Mouse (Mus musculus) stomach, embryonic 16.5 days (tissue): ENCODE measurements around the gene Ankdd1b. TPM values are rescaled to one million over a fixed set of nuclear protein-coding genes. Genes with fewer than 3 reads are reported as not detected.

Experiments
- ATAC-seq: fragments of 200-750 bp; cut with Nextera tagmentation; 2 replicates; pipeline ENCODE4 v1.8.0; 2017; ENCODE audit warnings: moderate number of reproducible peaks, moderate TSS enrichment; ENCODE audit not compliant: insufficient read depth, low FRiP score
- H3K27ac ChIP-seq: fragments of 300-500 bp; sonication (generic); 2 replicates; pipeline ENCODE4 v1.5.1; 2014; ENCODE audit warnings: low read length
- H3K27me3 ChIP-seq: fragments of 300-500 bp; sonication (generic); 2 replicates; pipeline ENCODE4 v1.6.1; 2014; ENCODE audit warnings: low read length, control low read depth, mixed read lengths; ENCODE audit not compliant: control insufficient read depth, insufficient read depth
- H3K36me3 ChIP-seq: fragments of 300-500 bp; sonication (generic); 2 replicates; pipeline ENCODE4 v1.6.1; 2014; ENCODE audit warnings: low read length; ENCODE audit not compliant: control insufficient read depth, insufficient read depth
- H3K4me1 ChIP-seq: fragments of 300-500 bp; sonication (generic); 2 replicates; pipeline ENCODE4 v1.6.1; 2014; ENCODE audit warnings: low read length, control low read depth, mixed read lengths; ENCODE audit not compliant: control insufficient read depth, insufficient read depth
- H3K4me2 ChIP-seq: fragments of 300-500 bp; sonication (generic); 2 replicates; pipeline ENCODE4 v1.6.1; 2014; ENCODE audit warnings: low read depth, low read length, mixed read lengths
- H3K4me3 ChIP-seq: fragments of 300-500 bp; sonication (generic); replicated peaks from 2 replicates; pipeline ENCODE4 v1.5.1; 2014; ENCODE audit warnings: mild to moderate bottlenecking, low read length
- H3K9ac ChIP-seq: fragments of 300-500 bp; sonication (generic); 2 replicates; pipeline ENCODE4 v1.6.1; 2014; ENCODE audit warnings: low read length
- H3K9me3 ChIP-seq: fragments of 300-500 bp; sonication (generic); replicated peaks from 2 replicates; pipeline ENCODE4 v1.6.1; 2016; ENCODE audit warnings: low read length, control low read depth; ENCODE audit not compliant: control insufficient read depth
- WGBS: fragments of 180-500 bp; shearing (Covaris S2); extraction: QIAGEN DNeasy Blood & Tissue Kit; methylation state at CpG from one replicate; pipeline ENCODE4 v1.1.7; 2014; 5-methylcytosine and 5-hydroxymethylcytosine counted together
- polyA plus RNA-seq: library from polyadenylated mRNA; unstranded; fragments of >200 nt; fragmentation: Nextera tagmentation; extraction: Ambion mirVana; gene quantifications from 2 replicates; pipeline ENCODE4 v1.2.1, GENCODE M21; 2015

Ankdd1b gene
- polyA plus RNA-seq, 1 experiment from 2014 or later, result 1.9 TPM

DNA sequence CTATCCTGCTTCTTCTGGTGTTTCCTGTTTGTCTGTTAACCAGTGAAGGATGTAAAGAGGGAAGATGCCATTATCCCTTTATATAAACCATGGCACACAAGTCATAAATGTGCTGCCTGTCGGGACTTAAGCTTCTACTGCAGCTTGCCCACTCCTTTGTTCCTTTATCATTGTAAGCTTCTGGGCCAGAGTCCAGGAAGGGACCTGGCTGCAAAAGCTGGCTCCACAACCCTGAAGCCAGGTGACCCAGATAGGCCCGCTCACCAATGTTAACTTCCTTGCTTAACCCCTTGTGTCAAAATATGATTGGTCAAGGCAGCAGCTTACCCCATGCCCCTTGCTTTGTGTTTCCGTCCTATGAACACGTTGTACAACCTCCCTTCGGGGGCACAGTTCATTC lies 42.5 kb downstream of the Ankdd1b start:
- ATAC-seq, result no peak
- Histone ChIP-seq H3K36me3 (no peaks in the 10 kb centered on the region), H3K27me3 (no peaks in the 10 kb centered on the region), H3K4me2 (no peak overlapping the region), H3K9ac (no peak overlapping the region), H3K27ac (no peak overlapping the region), H3K4me3 (no peak overlapping the region), H3K4me1 (peaks cover 17% of the 10 kb centered on the region), H3K9me3 (no peaks in the 10 kb centered on the region)
- WGBS, result 69% methylated on average over 5 of the region's 5 CpGs

DNA sequence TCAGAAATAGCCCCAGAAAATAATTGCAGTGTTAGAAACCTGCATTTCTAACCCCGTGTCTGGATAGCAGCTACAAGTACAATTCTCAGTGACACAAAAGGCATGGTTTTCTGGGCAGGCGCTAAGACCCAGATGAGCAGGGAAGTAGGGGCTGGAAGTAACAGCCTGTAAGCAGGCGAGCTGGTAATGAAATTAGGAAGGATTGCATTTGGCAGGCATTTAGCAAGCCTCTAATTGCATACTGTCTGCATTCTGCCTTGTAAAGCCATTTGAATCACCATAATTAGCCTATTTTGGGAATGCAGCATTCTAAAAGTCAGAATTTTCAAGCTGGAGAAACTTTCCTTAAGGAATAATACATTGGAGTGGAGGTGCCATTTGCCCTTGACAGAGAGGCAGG lies 45.0 kb downstream of the Ankdd1b start:
- Histone ChIP-seq H3K4me1 (no peaks in the 10 kb centered on the region), H3K9ac (no peak overlapping the region), H3K4me2 (no peak overlapping the region), H3K36me3 (no peaks in the 10 kb centered on the region), H3K4me3 (no peak overlapping the region), H3K9me3 (no peaks in the 10 kb centered on the region), H3K27ac (no peak overlapping the region), H3K27me3 (no peaks in the 10 kb centered on the region)
- 66% methylated on average over 3 of the region's 3 CpGs for WGBS
- ATAC-seq, result no peak

DNA sequence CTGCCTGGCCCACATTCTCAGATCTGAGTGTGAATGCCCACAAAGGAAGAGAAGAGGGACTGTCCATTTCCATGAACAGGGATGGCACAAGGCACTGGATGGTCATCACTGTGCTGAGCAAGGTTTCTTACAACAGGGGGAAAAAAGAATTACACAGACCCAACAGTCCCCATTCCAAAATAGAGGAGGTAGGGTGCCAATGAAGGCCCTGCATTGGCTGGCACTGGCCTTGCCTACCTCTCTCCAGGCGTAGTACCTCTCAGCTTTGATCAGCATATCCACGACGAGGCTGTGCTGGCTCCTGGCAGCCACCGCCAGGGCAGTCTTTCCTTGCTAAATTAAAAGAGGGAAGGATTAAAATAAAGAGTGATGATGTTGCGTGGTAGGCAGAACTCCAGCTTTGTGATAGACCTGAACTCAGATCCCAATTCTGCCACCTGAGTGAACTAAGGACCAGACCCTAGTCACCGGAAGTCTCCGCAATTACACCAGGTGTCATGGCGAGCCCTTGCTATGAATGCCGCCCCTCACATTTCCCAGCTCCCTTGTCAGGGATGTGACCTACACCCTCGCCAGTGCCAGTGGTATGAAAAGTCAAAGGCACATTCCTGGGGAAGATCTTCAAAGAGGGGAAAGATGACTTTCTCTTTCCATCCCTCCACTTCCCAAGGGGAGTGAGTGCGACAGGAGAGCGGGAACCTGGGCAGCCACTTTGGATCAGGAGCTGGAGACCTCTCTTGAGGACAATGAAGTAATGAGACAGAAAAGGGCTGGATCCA lies 46.3 kb downstream of the Ankdd1b start:
- 89% methylated on average over 12 of the region's 12 CpGs for WGBS
- Histone ChIP-seq H3K9me3 (no peaks in the 10 kb centered on the region), H3K36me3 (no peaks in the 10 kb centered on the region), H3K27me3 (no peaks in the 10 kb centered on the region), H3K4me1 (no peaks in the 10 kb centered on the region), H3K27ac (no peak overlapping the region), H3K9ac (no peak overlapping the region), H3K4me2 (no peak overlapping the region), H3K4me3 (no peak overlapping the region)
- no peak for ATAC-seq

DNA sequence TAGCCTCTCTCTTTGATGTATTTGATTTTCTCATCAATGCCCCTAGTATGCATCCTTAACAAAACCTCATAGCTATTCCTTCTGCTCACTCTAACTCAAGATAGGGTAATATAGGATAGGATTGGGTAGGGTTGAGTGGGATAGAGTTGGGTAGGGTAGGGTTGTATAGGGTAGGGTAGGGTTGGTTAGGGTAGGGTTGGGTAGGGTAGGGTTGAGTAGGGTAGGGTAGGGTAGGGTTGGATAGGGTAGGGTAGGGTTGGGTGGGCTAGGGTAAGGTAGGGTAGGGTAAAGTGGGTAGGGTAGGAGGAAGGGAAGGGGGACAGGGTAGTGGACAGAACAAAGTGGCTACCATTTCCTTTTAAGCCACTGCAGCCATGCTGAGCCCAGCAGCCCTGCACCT lies 49.8 kb downstream of the Ankdd1b start:
- Histone ChIP-seq H3K27me3 (no peaks in the 10 kb centered on the region), H3K27ac (no peak overlapping the region), H3K9me3 (no peaks in the 10 kb centered on the region), H3K4me1 (no peaks in the 10 kb centered on the region), H3K4me2 (no peak overlapping the region), H3K36me3 (0 out of 2 replicates have a peak, but pooled peaks cover 2% of the 10 kb centered on the region), H3K4me3 (no peak overlapping the region), H3K9ac (no peak overlapping the region)
- ATAC-seq, result no peak

DNA sequence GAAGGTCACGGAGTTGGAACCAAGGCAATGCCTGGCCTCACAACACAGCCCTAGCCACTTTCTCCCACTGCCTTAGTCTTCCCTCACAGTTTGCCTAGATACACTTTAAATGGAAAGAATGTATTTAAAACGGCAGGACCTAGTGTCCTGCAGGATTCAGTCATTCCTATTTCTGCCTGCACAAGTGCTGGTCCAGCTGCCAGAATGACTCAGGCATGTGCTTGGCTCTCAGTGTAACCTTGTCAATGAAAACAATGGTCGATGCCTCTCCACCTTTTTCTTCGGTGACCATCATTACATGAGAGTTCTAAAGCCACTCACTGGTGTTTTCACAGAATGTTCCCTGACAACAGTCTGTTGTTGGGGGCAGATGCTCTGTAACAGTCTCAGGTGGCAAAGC lies 52.5 kb downstream of the Ankdd1b start:
- Histone ChIP-seq H3K9ac (no peak overlapping the region), H3K4me3 (no peak overlapping the region), H3K4me2 (no peak overlapping the region), H3K27me3 (no peaks in the 10 kb centered on the region), H3K27ac (no peak overlapping the region), H3K4me1 (no peaks in the 10 kb centered on the region), H3K9me3 (no peaks in the 10 kb centered on the region), H3K36me3 (peaks cover 7% of the 10 kb centered on the region)
- no peak for ATAC-seq
- WGBS, result 87% methylated on average over 4 of the region's 4 CpGs

- ATAC-seq, result no peak
- Histone ChIP-seq H3K4me1 (no peaks in the 10 kb centered on the region), H3K27ac (no peak overlapping the region), H3K36me3 (peaks cover 7% of the 10 kb centered on the region), H3K9me3 (no peaks in the 10 kb centered on the region), H3K27me3 (no peaks in the 10 kb centered on the region), H3K4me3 (no peak overlapping the region), H3K9ac (no peak overlapping the region), H3K4me2 (no peak overlapping the region)
- 65% methylated on average over 5 of the region's 5 CpGs for WGBS
These were observed 53.7 kb downstream of the Ankdd1b start for GRCm38 (mm10) chr13:96417261-96417813.

- WGBS, result 91% methylated on average over 8 of the region's 8 CpGs
- Histone ChIP-seq H3K27ac (no peak overlapping the region), H3K4me3 (no peak overlapping the region), H3K9ac (no peak overlapping the region), H3K36me3 (peaks cover 7% of the 10 kb centered on the region), H3K27me3 (no peaks in the 10 kb centered on the region), H3K4me2 (no peak overlapping the region), H3K4me1 (no peaks in the 10 kb centered on the region), H3K9me3 (no peaks in the 10 kb centered on the region)
- no peak for ATAC-seq
These were observed 54.6 kb downstream of the Ankdd1b start for GRCm38 (mm10) chr13:96416380-96416779.

DNA sequence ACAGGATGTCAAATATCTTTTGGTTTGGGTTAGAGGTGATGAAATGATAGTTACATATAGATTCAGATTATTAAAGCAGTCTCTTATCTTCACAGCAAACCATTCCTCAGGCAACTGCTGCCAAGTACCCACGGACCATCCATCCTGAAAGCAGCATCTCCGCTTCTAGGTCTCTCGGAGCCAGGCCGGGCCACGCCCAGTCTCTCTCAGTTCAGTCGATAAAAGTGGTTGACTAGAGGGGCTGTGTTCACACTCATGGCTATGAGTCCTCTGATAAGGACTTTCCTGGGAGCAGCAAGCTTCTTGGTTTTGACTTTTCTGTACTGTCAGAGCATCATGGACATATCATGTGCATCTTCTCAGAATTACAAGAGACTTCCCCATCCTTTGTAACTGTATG lies 56.6 kb downstream of the Ankdd1b start:
- Histone ChIP-seq H3K4me2 (no peak overlapping the region), H3K4me3 (no peak overlapping the region), H3K36me3 (peaks cover 14% of the 10 kb centered on the region), H3K27ac (no peak overlapping the region), H3K9me3 (no peaks in the 10 kb centered on the region), H3K9ac (no peak overlapping the region), H3K27me3 (no peaks in the 10 kb centered on the region), H3K4me1 (no peaks in the 10 kb centered on the region)
- 71% methylated on average over 6 of the region's 6 CpGs for WGBS
- no peak for ATAC-seq

DNA sequence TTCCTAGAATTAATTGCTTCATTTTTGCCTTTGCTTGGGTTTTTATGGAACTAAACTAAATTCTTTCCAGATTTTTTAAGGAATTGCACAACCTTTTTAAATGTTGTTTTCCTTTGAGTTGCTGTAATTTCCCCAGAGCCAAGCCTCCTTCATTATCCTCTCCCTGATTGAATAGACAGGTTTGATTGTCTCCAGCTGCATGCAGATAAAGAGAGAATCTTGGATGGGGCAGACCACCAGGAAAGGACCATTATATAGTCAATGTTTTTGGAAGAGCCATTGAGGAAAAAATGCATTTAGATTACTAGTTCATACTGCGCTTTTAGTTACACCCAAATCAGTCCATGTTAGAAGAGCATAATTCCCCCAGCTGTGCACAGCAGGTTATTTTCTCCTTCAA lies 62.2 kb downstream of the Ankdd1b start:
- whole genome bisulfite sequencing, result 87% methylated on average over 1 of the region's 1 CpGs
- Histone ChIP-seq H3K4me3 (no peak overlapping the region), H3K9me3 (no peaks in the 10 kb centered on the region), H3K27me3 (no peaks in the 10 kb centered on the region), H3K9ac (no peak overlapping the region), H3K4me1 (no peaks in the 10 kb centered on the region), H3K27ac (no peak overlapping the region), H3K4me2 (no peak overlapping the region), H3K36me3 (peaks cover 13% of the 10 kb centered on the region)
- ATAC-seq, result no peak
